Mouse (Mus musculus) mature B cell (primary cell): ENCODE data around the gene Pde8a.

ENCODE experiments used
- in situ Hi-C: fragments of 300-500 bp; cut with MboI; formaldehyde crosslinking; loops from 2 replicates; pipeline ENCODE4 v1.14.3; 2019

Pde8a gene

DNA sequence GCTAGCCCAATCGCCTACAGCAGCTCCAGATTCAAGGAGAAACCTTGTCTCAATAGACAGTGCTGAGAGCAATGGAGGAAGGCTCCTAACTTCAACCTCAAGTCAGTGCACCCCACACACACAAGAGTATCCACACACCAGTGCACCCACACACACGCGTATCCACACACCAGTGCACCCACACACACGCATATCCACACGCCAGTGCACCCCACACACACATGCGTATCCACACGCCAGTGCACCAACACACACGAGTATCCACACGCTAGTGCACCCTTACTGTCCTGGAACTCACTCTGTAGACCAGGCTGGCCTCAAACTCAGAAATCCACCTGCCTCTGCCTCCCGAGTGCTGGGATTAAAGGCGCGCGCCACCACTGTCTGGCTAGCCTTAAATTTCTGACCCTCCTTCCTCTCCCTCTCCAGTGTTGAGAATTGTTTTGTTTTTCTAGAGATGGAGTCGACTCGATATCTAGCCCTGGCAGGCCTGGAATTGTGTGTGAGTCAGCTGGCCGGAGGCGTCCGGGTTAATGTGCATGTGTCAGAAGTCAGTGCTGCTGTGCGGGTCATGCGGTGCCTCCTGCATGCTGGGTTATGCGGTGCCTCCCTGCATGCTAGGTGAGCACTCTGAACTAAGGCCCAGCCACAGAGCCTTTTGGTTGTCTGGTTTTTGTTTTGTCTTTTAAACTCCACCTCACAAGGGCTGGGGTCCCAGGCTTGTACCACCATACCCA lies 124.6 kb downstream of the Pde8a start:
- in situ Hi-C loops: no loop called here

DNA sequence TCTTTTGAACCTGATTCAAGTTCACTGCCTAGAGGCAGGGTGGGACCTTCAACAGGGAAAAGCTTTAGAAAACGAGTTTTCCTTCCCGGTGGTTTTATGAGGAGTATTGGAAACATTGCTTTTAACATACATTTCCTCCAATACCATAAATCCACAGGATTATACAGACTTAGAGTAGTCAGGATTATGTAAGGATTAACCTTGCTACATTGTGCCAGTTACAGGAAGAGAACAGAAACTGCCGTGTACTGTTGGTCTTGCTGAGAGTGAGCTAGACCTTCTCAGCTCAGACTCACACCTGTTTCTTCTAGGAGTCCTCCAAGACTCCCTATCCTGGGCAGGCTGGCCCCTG lies 125.1 kb downstream of the Pde8a start:
- in situ Hi-C loops: no loop called here

GRCm38 (mm10) chr7:81339783-81340182 lies 126.4 kb downstream of the Pde8a start:
- in situ Hi-C loops: no loop called here

DNA sequence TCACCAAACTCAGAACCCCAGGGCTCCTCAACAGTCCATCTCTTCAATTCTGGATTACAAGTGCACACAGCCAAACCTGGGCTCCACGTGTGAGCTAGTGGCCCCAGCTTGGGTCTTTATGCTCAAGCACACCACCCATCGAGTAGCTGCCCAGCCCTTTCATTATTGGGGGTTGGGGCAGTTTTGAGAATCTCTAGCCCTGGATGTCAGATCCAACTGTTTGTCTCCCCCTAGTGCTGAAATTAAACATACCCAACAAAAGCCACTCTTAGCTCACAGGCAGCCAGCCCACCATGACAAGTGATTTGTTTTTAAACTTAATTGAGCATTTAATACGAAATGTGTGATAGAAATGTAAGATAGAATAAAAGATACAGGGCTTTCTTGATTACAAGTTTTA lies 128.2 kb downstream of the Pde8a start:
- in situ Hi-C loops: no loop called here

- in situ Hi-C loops: no loop called here
Measured at GRCm38 (mm10) chr7:81342356-81343094, 129.1 kb downstream of the Pde8a start.

DNA sequence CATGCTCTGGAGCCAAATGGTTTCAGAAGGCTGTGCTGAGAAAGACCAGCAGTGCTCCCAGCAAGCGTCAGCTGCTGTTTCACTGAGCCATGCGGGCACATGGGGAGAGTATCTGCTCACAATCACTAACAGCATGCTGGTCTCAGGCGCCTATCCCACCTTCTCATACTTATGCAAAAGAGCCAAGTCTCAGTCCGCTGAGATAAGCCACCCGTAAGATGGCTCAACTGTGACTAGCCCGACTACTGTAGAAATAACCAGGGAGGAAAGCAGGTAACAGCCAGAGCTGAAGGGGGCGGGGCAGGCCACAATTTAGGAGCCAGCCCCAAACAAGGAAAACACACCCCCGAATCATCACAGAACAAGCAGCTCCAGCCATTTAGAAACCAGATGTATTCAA lies 129.9 kb downstream of the Pde8a start:
- in situ Hi-C loops: no loop called here

GRCm38 (mm10) chr7:81343831-81344230 lies 130.4 kb downstream of the Pde8a start:
- in situ Hi-C loops: no loop called here

DNA sequence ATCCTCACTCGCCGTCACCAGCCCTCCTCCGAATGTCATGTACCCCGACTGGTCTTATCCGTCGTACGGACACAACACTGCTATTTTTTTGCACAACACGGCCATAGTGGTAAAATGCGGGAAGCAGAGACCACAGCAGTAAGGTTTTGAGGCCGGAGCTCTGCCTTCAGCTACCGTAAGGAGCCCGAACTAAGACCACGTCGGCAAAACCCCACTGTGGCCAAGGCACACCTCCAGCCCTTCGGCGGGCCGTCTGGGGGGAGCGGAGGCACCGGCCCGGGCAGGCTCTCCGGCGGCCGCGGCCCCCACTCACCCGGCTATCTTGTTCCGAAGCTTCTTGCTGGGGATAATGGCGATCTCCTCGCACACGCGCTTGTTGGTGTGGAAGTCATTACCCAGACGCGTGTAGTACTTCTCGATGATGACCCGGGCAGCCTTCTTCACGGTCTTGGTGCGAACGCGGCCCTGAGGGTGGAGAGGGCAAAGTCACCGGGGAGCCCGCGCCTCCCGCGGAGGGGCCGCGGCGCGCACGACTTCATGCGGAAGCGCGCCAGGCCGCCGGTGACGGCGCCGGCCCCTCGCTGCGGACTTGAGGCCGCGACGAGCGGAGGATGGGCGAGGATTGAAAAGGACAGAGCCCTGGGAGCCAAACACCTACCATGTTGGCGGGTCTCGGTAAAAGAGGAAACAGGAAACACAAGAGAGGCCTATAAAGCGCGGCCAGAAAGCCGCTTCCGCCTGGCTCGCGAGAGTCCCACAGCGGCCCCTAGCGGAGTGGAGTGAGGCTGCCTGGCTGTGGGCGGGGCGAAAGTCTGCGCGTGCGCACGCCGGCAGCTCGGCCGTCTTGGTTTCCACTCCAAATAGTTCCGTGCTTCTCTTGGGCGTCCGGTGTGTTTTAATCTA lies 131.4 kb downstream of the Pde8a start, which contains the start of gene Rps17:
Rps17 (minus strand) TSS at position 711 of the 903 bp plus-strand sequence.
- in situ Hi-C loops: no loop called here

DNA sequence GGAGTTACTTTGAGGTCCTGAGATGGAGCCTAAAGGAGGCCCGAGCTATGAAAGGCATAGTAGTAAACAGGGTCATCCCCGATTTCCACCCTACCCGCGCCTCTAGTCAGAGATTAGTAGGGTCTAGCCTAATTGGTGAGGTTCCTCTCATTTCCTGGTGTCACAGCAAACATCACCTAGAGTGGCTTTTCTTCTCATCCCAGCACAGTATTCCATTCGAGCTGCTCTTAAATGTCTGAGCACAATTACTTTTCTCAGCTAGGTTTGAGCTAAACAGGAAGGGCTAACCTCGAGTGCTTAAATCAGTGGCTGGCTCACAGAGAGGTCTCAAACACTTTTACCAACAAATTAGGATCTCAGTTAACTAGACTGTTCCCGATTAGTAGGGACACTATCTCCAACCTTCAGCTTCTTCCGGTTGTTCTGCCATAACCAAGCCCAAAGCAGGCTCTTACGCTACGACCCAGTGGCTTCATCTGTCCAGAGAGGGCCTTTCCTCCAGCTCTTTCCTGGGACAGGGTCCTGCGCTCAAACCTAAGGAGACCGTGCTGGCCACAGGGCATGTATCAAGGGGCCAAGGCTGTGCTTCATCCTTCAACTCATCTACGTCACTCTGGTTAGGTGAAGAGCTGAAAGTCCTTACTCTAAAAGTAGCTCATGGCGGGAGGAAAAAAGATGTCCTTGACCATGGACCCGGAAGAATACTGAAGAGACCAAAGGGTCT lies 132.2 kb downstream of the Pde8a start:
- in situ Hi-C loops: no loop called here

DNA sequence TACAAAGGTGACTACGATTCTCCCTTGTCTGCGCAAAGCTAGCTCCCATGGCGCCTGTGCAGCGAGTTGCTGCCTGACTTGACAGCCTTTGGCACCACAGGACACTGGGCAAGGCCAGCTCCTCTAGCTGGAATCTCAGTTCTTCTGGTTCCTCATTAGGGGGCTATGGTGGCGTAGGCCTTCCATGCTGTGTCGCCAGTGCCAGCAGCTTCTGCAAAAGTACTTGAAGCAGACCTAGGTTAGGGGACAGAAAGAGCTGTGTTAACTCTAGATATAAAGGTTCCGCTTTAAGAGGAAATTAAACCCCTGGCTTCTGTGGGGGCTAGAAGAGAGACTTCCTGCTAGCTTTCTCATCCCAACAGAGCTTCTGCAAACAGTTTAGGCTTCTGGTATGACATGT lies 134.8 kb downstream of the Pde8a start:
- in situ Hi-C loops: no loop called here

DNA sequence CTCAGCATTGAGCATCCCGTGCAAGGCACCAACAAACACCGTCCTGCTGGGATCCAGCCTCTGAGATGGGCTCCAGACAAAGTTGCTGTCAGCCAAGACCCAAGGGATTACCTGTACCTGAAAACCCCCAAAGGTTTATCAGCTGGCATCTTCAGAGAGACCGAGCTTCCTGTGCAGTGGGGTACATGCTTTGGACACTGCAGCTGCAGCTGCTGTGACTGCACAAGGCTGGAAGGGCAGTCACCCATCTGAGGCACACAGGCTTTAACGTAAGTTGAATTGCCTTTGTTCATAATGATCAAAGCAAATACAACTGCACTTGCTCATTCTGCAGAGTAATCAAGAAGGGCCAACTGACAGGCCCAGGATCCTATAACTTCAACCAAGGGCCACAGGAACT lies 138.4 kb downstream of the Pde8a start:
- in situ Hi-C loops: no loop called here

DNA sequence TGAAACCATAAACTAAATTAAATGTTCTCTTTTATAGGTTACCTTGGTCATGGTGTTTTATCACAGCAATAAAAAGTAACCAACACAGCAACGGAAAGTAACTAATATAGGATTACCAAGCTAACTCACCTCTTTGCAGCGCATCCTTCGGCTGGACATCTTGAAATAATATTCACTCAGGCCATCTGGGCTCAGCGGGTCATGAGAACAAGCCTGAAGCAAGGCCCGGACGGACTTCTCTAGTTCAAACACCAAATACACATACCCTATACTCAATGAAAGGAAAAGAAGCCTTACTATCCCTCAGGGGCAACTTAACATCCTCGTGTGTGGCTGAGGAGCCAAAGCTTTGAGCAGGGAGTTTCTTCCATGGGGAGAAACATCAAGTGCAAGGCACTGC lies 142.3 kb downstream of the Pde8a start:
- in situ Hi-C loops: no loop called here

DNA sequence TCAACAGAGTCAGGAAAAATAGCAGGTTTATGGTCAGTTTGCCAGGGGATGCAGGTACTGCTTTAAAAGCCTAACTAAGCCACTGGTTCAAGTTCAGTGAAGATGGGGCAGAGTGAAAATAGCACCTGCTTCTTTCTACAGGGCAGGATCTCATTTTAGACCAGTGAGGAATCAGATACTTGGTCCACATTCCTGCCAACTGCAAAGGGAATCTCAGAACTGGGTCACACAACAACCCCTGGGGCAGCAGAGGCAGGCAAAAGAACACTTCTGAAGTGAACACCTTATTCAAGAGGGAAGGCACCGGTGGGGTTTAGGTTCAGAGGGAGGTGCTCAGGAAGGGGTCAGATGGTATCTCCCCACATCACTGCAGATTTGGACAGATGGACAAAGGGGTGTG lies 143.0 kb downstream of the Pde8a start:
- in situ Hi-C loops: no loop called here

- in situ Hi-C loops: no loop called here
Measured at GRCm38 (mm10) chr7:81356975-81357374, 143.6 kb downstream of the Pde8a start.

- in situ Hi-C loops: no loop called here
Measured at GRCm38 (mm10) chr7:81367946-81368345, 154.6 kb downstream of the Pde8a start.

- in situ Hi-C loops: no loop called here
Measured at GRCm38 (mm10) chr7:81369724-81370123, 156.3 kb downstream of the Pde8a start.

DNA sequence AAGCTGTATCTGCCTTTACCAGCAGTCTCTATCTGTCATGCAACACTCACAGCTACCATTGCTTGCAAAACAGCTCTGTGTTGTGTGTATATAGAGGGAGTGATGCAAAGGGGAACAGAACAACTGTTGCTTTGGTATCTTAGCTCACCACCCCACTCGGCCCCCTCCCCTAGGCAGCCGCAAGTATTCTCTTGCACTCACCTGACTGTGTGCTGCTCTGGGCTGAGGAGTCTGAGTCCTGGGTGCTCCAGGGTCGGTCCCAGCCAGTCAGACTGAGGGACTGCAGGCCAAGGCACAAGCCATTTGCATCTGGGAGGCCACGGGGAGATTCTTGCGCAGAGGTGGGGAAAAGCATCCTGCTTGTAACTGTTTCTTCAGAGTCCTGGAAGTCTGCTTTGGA lies 158.4 kb downstream of the Pde8a start:
- in situ Hi-C loops: no loop called here

DNA sequence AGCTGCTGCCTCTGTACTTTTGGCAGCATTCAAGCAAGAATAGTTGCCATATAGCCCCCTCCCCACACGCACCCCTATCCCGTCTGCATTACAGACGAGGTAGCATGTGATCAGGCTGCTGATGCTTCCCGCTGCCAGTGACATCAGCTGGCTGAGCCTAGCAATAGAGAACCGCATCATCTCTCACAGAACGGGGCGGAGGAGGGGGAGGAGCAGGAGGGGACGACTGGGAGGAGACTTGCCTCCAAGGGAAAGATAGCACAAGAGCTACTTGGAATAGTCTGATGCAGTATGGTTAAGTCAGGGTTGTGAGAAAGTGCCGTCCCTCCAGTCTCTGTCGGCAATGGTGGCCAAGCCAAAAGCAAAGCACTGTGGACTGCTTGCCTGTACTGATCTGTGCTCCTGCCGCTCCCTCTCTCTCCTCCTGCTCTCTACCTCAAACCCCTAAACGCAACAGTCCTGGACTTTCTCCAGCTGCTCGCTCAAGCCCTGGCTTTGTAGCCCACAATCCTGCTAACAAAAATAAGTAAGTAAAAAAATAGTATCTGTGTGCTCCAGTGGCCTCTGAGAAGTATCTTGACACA lies 159.0 kb downstream of the Pde8a start:
- in situ Hi-C loops: no loop called here

DNA sequence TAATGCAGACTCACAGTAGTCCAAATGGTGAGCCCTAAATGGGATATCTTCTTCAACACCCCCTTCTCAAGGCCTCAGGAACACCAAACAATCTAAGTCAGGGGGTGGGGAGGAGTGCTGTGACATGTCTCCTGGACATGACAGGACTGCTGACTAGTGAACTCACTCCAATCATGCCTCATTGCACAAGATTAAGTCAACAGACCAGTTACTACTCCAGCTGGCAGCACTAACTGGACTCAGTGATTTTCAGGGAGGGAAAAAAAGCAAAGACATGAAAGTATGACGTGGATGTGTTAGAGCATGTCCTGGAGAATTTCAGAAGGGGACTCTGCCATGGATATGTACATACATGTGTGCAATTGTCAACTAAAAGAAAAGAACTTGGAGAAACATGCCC lies 166.0 kb downstream of the Pde8a start:
- in situ Hi-C loops: no loop called here
